Mouse (Mus musculus): ENCODE measurements at regions not wholly inside any gene's neighbourhood (a gene's known extent, or its start where the extent isn't known, plus 50 kb on each side); places are given as distances from the start of the nearest gene placed in this dataset.

DNA sequence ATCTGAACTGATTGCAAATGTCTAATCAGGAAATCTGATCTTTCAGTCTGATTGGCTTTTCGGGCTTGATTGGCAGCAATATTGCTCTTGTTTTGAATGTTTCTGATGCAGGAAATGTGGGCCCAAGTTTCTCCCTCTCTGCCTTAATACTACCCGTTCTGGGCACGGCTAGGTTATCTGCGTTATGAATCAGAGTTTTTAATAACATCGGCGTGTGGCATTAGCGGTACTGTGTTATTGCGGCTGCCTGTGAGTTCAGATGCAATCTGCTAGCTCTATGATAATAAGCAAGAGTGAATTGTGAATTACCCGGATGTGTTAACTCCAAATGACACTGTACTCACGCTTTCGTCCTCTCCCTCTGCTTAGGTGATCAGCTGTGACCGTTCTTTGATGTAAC, 316.2 kb upstream of the Kif2a start:
- TF ChIP-seq TBP (IDR thresholded peaks at IDR 0.05; ENCODE audit: low read depth, low read length) = no peak
- no peak for TF ChIP-seq TAL1 (IDR thresholded peaks at IDR 0.05; ENCODE audit: low read length)
- no peak for TF ChIP-seq USF2 (IDR thresholded peaks at IDR 0.05; ENCODE audit: borderline replicate concordance in 1 of 2, insufficient read depth in 1 of 2, low read depth in 1 of 2, low read length in 2 of 2)
- TF ChIP-seq MAX (IDR thresholded peaks at IDR 0.05; ENCODE audit: low read length) = no peak
- no peak for TF ChIP-seq E2F4 (IDR thresholded peaks at IDR 0.05; ENCODE audit: borderline replicate concordance, low read depth, low read length)
- H3K79me2 ChIP-seq (ENCODE audit: control insufficient read depth, insufficient read depth, low read length, poor library complexity) = no peaks in the 10 kb centered on the region

GRCm38 (mm10) chr13:107337111-107337510, 315.2 kb upstream of the Kif2a start:
- no peak overlapping the region for H3K4me3 ChIP-seq (ENCODE audit: control insufficient read depth in 1 of 2, insufficient read depth in 1 of 2, low read depth in 2 of 2, low read length in 2 of 2)
- no peak for DNase-seq (ENCODE audit: low read depth, low spot score)
- no peak for TF ChIP-seq BHLHE40 (IDR thresholded peaks at IDR 0.05; ENCODE audit: borderline replicate concordance, low read depth, low read length)
- no peak for TF ChIP-seq USF2 (IDR thresholded peaks at IDR 0.05; ENCODE audit: borderline replicate concordance in 1 of 2, insufficient read depth in 1 of 2, low read depth in 1 of 2, low read length in 2 of 2)
- TF ChIP-seq NELFE (IDR thresholded peaks at IDR 0.05; ENCODE audit: low read depth, low read length) = no peak
- TF ChIP-seq MYC (IDR thresholded peaks at IDR 0.05; ENCODE audit: low read depth, low read length) = no peak
- no peak for TF ChIP-seq ETS1 (IDR thresholded peaks at IDR 0.05; ENCODE audit: low read depth, low read length)
- TF ChIP-seq ZMIZ1 (IDR thresholded peaks at IDR 0.05; ENCODE audit: low read depth, low read length) = no peak
- TF ChIP-seq MAFK (IDR thresholded peaks at IDR 0.05; ENCODE audit: borderline replicate concordance, low read depth, low read length) = no peak
- TF ChIP-seq GATA1 (IDR thresholded peaks at IDR 0.05; ENCODE audit: low read depth, low read length) = no peak
- no peak for TF ChIP-seq HCFC1 (IDR thresholded peaks at IDR 0.05; ENCODE audit: low read depth, low read length)
- TF ChIP-seq MXI1 (IDR thresholded peaks at IDR 0.05; ENCODE audit: low read depth, low read length) = no peak
- no peak for TF ChIP-seq TCF12 (IDR thresholded peaks at IDR 0.05; ENCODE audit: low read depth, low read length)
- TF ChIP-seq CHD2 (IDR thresholded peaks at IDR 0.05; ENCODE audit: low read length) = no peak
- no peak for TF ChIP-seq JUND (IDR thresholded peaks at IDR 0.05; ENCODE audit: low read depth, low read length)
- no peak for TF ChIP-seq SMC3 (IDR thresholded peaks at IDR 0.05; ENCODE audit: low read depth, low read length)
- TF ChIP-seq RAD21 (IDR thresholded peaks at IDR 0.05; ENCODE audit: low read depth, low read length) = no peak
- no peak for TF ChIP-seq MAZ (IDR thresholded peaks at IDR 0.05; ENCODE audit: low read depth, low read length)
- no peak for TF ChIP-seq TBP (IDR thresholded peaks at IDR 0.05; ENCODE audit: low read depth, low read length)
- TF ChIP-seq ELF1 (IDR thresholded peaks at IDR 0.05; ENCODE audit: low read depth, low read length) = no peak
- TF ChIP-seq NRF1 (IDR thresholded peaks at IDR 0.05; ENCODE audit: insufficient read depth, low read depth, low read length, poor library complexity, severe bottlenecking) = no peak
- no peak for TF ChIP-seq MAX (IDR thresholded peaks at IDR 0.05; ENCODE audit: low read length)

More for the DNA sequence above, 316.2 kb upstream of the Kif2a start:
- Histone ChIP-seq H3K4me3 (ENCODE audit: control insufficient read depth in 1 of 2, insufficient read depth in 1 of 2, low read depth in 2 of 2, low read length in 2 of 2) (no peak overlapping the region), H3K4me1 (ENCODE audit: control insufficient read depth in 1 of 2, insufficient read depth in 2 of 2, low read length in 2 of 2) (no peaks in the 10 kb centered on the region), H3K27ac (ENCODE audit: control insufficient read depth, low read depth, low read length) (no peak overlapping the region), H3K36me3 (ENCODE audit: control insufficient read depth in 1 of 2, insufficient read depth in 2 of 2, low read length in 2 of 2) (no peaks in the 10 kb centered on the region), H3K27me3 (ENCODE audit: control insufficient read depth in 1 of 2, insufficient read depth in 2 of 2, low read length in 2 of 2) (peaks cover 0 to 2% of the 10 kb centered on the region in 2 experiments; a peak in 3 of 4 replicates), H3K9ac (ENCODE audit: control insufficient read depth, low read depth, low read length, poor library complexity, severe bottlenecking) (no peak overlapping the region), H3K9me3 (replicated peaks; ENCODE audit: insufficient read depth, low read length) (no peaks in the 10 kb centered on the region)
- no peak for DNase-seq (ENCODE audit: low read depth, low spot score)

More at GRCm38 (mm10) chr13:107337111-107337510, 315.2 kb upstream of the Kif2a start:
- Histone ChIP-seq H3K27me3 (ENCODE audit: control insufficient read depth in 1 of 2, insufficient read depth in 2 of 2, low read length in 2 of 2) (no peaks in the 10 kb centered on the region; a peak in 2 of 4 replicates), H3K9ac (ENCODE audit: control insufficient read depth, low read depth, low read length, poor library complexity, severe bottlenecking) (no peak overlapping the region), H3K9me3 (replicated peaks; ENCODE audit: insufficient read depth, low read length) (no peaks in the 10 kb centered on the region), H3K27ac (ENCODE audit: control insufficient read depth, low read depth, low read length) (no peak overlapping the region), H3K79me2 (ENCODE audit: control insufficient read depth, insufficient read depth, low read length, poor library complexity) (no peaks in the 10 kb centered on the region), H3K36me3 (ENCODE audit: control insufficient read depth in 1 of 2, insufficient read depth in 2 of 2, low read length in 2 of 2) (no peaks in the 10 kb centered on the region), H3K4me1 (ENCODE audit: control insufficient read depth in 1 of 2, insufficient read depth in 2 of 2, low read length in 2 of 2) (no peaks in the 10 kb centered on the region)
